8 mouse cellular contexts compared by ENCODE assay signal in genomic region chr15:101047194-101047555, GRCm38 (mm10). TPM values are rescaled to one million over a fixed set of nuclear protein-coding genes. Genes with fewer than 3 reads are reported as not detected.
DNase-seq lines count a peak whose midpoint lies in the region; ATAC-seq and TF ChIP-seq lines count a peak whose summit lies in the region.

Gene Gm47841, minus strand, starts transcription at chr15:101047397.

- H3K27ac ChIP-seq in lung, embryonic 14.5 days (ENCODE audit: low read depth) = no peak within 1 kb of the TSS
- H3K27ac ChIP-seq in heart, embryonic 12.5 days (ENCODE audit: poor library complexity, severe bottlenecking) = no peak within 1 kb of the TSS
- no peak within 1 kb of the TSS for H3K27ac ChIP-seq in liver, embryonic 11.5 days (ENCODE audit: low read depth, low read length)
- no peak within 1 kb of the TSS for H3K27ac ChIP-seq in stomach, embryonic 14.5 days (ENCODE audit: low read length)

- no peaks in the 10 kb centered on the region; the same call in 1 of the 2 replicates for H3K4me1 ChIP-seq in lung, embryonic 14.5 days (ENCODE audit: insufficient read depth)
- peaks cover 17% of the 10 kb centered on the region for H3K4me1 ChIP-seq in heart, embryonic 12.5 days (replicated peaks)
- no peaks in the 10 kb centered on the region; the same call in 1 of the 2 replicates for H3K4me1 ChIP-seq in liver, embryonic 11.5 days (replicated peaks; ENCODE audit: control insufficient read depth, insufficient read depth, low read length)
- H3K4me1 ChIP-seq in stomach, embryonic 14.5 days (ENCODE audit: control insufficient read depth, insufficient read depth, low read length) = peaks cover 9% of the 10 kb centered on the region; the same call in 1 of the 2 replicates

- no peaks in the 10 kb centered on the region for H3K36me3 ChIP-seq in lung, embryonic 14.5 days (ENCODE audit: insufficient read depth)
- no peaks in the 10 kb centered on the region for H3K36me3 ChIP-seq in heart, embryonic 12.5 days
- H3K36me3 ChIP-seq in liver, embryonic 11.5 days (ENCODE audit: control insufficient read depth, insufficient read depth, low read length) = no peaks in the 10 kb centered on the region
- peaks cover 2% of the 10 kb centered on the region; the same call in 1 of the 2 replicates for H3K36me3 ChIP-seq in stomach, embryonic 14.5 days (ENCODE audit: control insufficient read depth, insufficient read depth, low read length)

- H3K4me3 ChIP-seq in lung, embryonic 14.5 days (ENCODE audit: low read depth, low read length) = peak within 1 kb of the TSS; percentile 48
- H3K4me3 ChIP-seq in heart, embryonic 12.5 days = peak within 1 kb of the TSS; percentile 55
- H3K4me3 ChIP-seq in liver, embryonic 11.5 days (ENCODE audit: low read depth, low read length) = peak within 1 kb of the TSS; percentile 46
- H3K4me3 ChIP-seq in stomach, embryonic 14.5 days (ENCODE audit: low read depth, low read length) = peak within 1 kb of the TSS; percentile 50

- under 1% methylated on average over 23 of the region's 23 CpGs for WGBS in lung, embryonic 14.5 days
- under 1% methylated on average over 22 of the region's 23 CpGs for WGBS in heart, embryonic 12.5 days
- WGBS in liver, embryonic 11.5 days = 3% methylated on average over 23 of the region's 23 CpGs
- 2% methylated on average over 23 of the region's 23 CpGs for WGBS in stomach, embryonic 14.5 days

- peak; percentile 66 for DNase-seq in lung, embryonic 14.5 days
- no peak for DNase-seq in lung, postnatal 25 days (ENCODE audit: low spot score)
- no peak for DNase-seq in liver, embryonic 11.5 days (ENCODE audit: low spot score)
- no peak for DNase-seq in retina, postnatal 1 day
- DNase-seq in retina, embryonic 14.5 days (ENCODE audit: low spot score) = no peak

- ATAC-seq in lung, embryonic 14.5 days (ENCODE audit: insufficient read depth) = peak; percentile 32
- 0 out of 2 replicates have a peak, but pooled peaks have one; percentile 19 for ATAC-seq in heart, embryonic 12.5 days (ENCODE audit: insufficient number of reproducible peaks, low FRiP score)
- no peak for ATAC-seq in liver, embryonic 11.5 days (replicated peaks; ENCODE audit: low FRiP score)
- 0 out of 2 replicates have a peak, but pooled peaks have one; percentile 20 for ATAC-seq in stomach, embryonic 14.5 days (ENCODE audit: insufficient number of reproducible peaks, insufficient read depth, low FRiP score, low read depth)
- no peak for ATAC-seq in CD4-positive, CD25-positive, alpha-beta regulatory T cell, adult 4 months

- peak within 1 kb of the TSS; percentile 51 for H3K9ac ChIP-seq in lung, embryonic 14.5 days
- peak within 1 kb of the TSS; percentile 63 for H3K9ac ChIP-seq in heart, embryonic 12.5 days
- peak within 1 kb of the TSS; percentile 46; the same call in 1 of the 2 replicates for H3K9ac ChIP-seq in liver, embryonic 11.5 days (ENCODE audit: low read depth, low read length)
- H3K9ac ChIP-seq in stomach, embryonic 14.5 days (replicated peaks; ENCODE audit: low read depth, low read length) = peak within 1 kb of the TSS; percentile 33; the same call in 1 of the 2 replicates

- peak within 1 kb of the TSS; percentile 96 for H3K4me2 ChIP-seq in lung, embryonic 14.5 days
- peak within 1 kb of the TSS; percentile 93 for H3K4me2 ChIP-seq in heart, embryonic 12.5 days
- peak within 1 kb of the TSS; percentile 80 for H3K4me2 ChIP-seq in liver, embryonic 11.5 days
- H3K4me2 ChIP-seq in stomach, embryonic 14.5 days (replicated peaks; ENCODE audit: low read depth, low read length) = peak within 1 kb of the TSS; percentile 99

- peaks cover 84% of the 10 kb centered on the region for H3K27me3 ChIP-seq in lung, embryonic 14.5 days (ENCODE audit: insufficient read depth, low read length)
- H3K27me3 ChIP-seq in heart, embryonic 12.5 days (replicated peaks) = peaks cover 96% of the 10 kb centered on the region
- peaks cover 86% of the 10 kb centered on the region for H3K27me3 ChIP-seq in liver, embryonic 11.5 days (replicated peaks; ENCODE audit: control insufficient read depth, insufficient read depth, low read length)
- H3K27me3 ChIP-seq in stomach, embryonic 14.5 days (ENCODE audit: control insufficient read depth, insufficient read depth, low read length) = peaks cover 43% of the 10 kb centered on the region

- TF ChIP-seq CTCF in lung, embryonic 14.5 days (IDR thresholded peaks at IDR 0.05; ENCODE audit: low read depth) = no peak

- no peaks in the 10 kb centered on the region for H3K9me3 ChIP-seq in lung, embryonic 14.5 days (ENCODE audit: low read depth, low read length)
- H3K9me3 ChIP-seq in heart, embryonic 12.5 days (replicated peaks) = no peaks in the 10 kb centered on the region
- H3K9me3 ChIP-seq in liver, embryonic 11.5 days (ENCODE audit: control insufficient read depth, low read length) = no peaks in the 10 kb centered on the region
- H3K9me3 ChIP-seq in stomach, embryonic 14.5 days (ENCODE audit: control insufficient read depth, low read depth, low read length) = no peaks in the 10 kb centered on the region

RNA-seq across cellular contexts. Expression of gene Gm47841, which starts in this region (rescaled TPM):
- not detected in 2 replicates for polyA plus RNA-seq in lung, embryonic 14.5 days (2014; fragmentation: Nextera tagmentation; extraction: Ambion mirVana)
- polyA plus RNA-seq in heart, embryonic 12.5 days (2016; fragmentation: Nextera tagmentation; extraction: Ambion mirVana) = not detected in 2 replicates
- not detected in 2 replicates for polyA plus RNA-seq in liver, embryonic 11.5 days (2014; fragmentation: Nextera tagmentation; extraction: Ambion mirVana)
- not detected in 2 replicates for polyA plus RNA-seq in stomach, embryonic 14.5 days (2014; fragmentation: Nextera tagmentation; extraction: Ambion mirVana)
- polyA plus RNA-seq in CD4-positive, CD25-positive, alpha-beta regulatory T cell, adult 4 months (2017; shearing (Covaris generic)) = not detected

Comparison
In these comparisons a context has a peak if more than half of its experiments do, and no peak if none do; other contexts are left out.
1. Peak in DNase-seq, ATAC-seq, H3K4me3 ChIP-seq, H3K9ac ChIP-seq and H3K4me2 ChIP-seq in lung, embryonic 14.5 days; RNA of the gene not detected or under 1 TPM.
2. Peak in ATAC-seq, H3K4me3 ChIP-seq, H3K9ac ChIP-seq and H3K4me2 ChIP-seq in heart, embryonic 12.5 days; RNA of the gene not detected or under 1 TPM.
3. Peak in ATAC-seq, H3K4me3 ChIP-seq, H3K9ac ChIP-seq and H3K4me2 ChIP-seq in stomach, embryonic 14.5 days; RNA of the gene not detected or under 1 TPM.